Mouse (Mus musculus) liver, embryonic 14.5 days (tissue): Measurements from ENCODE around the gene Lrp8. TPM values are rescaled to one million over a fixed set of nuclear protein-coding genes. Genes with fewer than 3 reads are reported as not detected.
A peak's percentile ranks its signal among the peaks of the same experiment; 100 is the strongest.

Experiments used
- ATAC-seq: fragments of 200-750 bp; cut with Nextera tagmentation; 2 replicates; pipeline ENCODE4 v1.8.0; 2017; ENCODE audit warnings: moderate number of reproducible peaks, mild to moderate bottlenecking, moderate library complexity; ENCODE audit not compliant: insufficient read depth
- DNase-seq, 3 experiments: peaks; one replicate each; pipeline ENCODE4 v3.0.0-alpha.2; 2012 to 2013; ENCODE audit warnings: low read depth in 3 of 3, low spot score in 3 of 3
- H3K27ac ChIP-seq: fragments of 300-500 bp; sonication (generic); 2 replicates; pipeline ENCODE4 v1.5.1; 2014; ENCODE audit warnings: moderate library complexity, mild to moderate bottlenecking, control low read depth, inconsistent platforms
- H3K27me3 ChIP-seq: fragments of 300-500 bp; sonication (generic); 2 replicates; pipeline ENCODE4 v1.6.1; 2014; ENCODE audit warnings: mild to moderate bottlenecking, low read length, moderate library complexity; ENCODE audit not compliant: control insufficient read depth, insufficient read depth
- H3K36me3 ChIP-seq: fragments of 300-500 bp; sonication (generic); replicated peaks from 2 replicates; pipeline ENCODE4 v1.6.1; 2014; ENCODE audit warnings: low read depth; ENCODE audit not compliant: control insufficient read depth, insufficient read depth
- H3K4me1 ChIP-seq, 2 experiments: fragments of 200-500 bp in 1 of 2; fragments of 300-500 bp in 1 of 2; sonication (generic) in 1 of 2; replicated peaks; 2 replicates each; pipeline ENCODE4 v1.6.1; 2012 to 2014; ENCODE audit warnings: antibody characterized with exemption in 1 of 2, inconsistent platforms in 1 of 2, low read length in 1 of 2; ENCODE audit not compliant: control insufficient read depth in 2 of 2, insufficient read depth in 2 of 2
- H3K4me2 ChIP-seq: fragments of 300-500 bp; sonication (generic); 2 replicates; pipeline ENCODE4 v1.6.1; 2014; ENCODE audit warnings: low read depth, mild to moderate bottlenecking, control low read depth, moderate library complexity
- H3K4me3 ChIP-seq, 2 experiments: fragments of 200-500 bp in 1 of 2; fragments of 300-500 bp in 1 of 2; sonication (generic) in 1 of 2; 2 replicates each; pipeline ENCODE4 v1.5.1; 2012 to 2014; ENCODE audit warnings: low read depth in 2 of 2, low read length in 2 of 2, mild to moderate bottlenecking in 2 of 2, control low read depth in 1 of 2, inconsistent platforms in 1 of 2, moderate library complexity in 1 of 2; ENCODE audit not compliant: insufficient read depth in 1 of 2
- H3K9ac ChIP-seq: fragments of 300-500 bp; sonication (generic); replicated peaks from 2 replicates; pipeline ENCODE4 v1.6.1; 2014; ENCODE audit warnings: mild to moderate bottlenecking, control low read depth, moderate library complexity
- H3K9me3 ChIP-seq: fragments of 300-500 bp; sonication (generic); 2 replicates; pipeline ENCODE4 v1.6.1; 2016; ENCODE audit warnings: low read length, mixed read lengths; ENCODE audit not compliant: control insufficient read depth
- CTCF ChIP-seq: IDR thresholded peaks from 2 replicates; pipeline ENCODE4 v1.5.1; 2016; ENCODE audit warnings: antibody characterized with exemption, low read depth, control low read depth
- EP300 ChIP-seq: IDR thresholded peaks from 2 replicates; pipeline ENCODE4 v1.6.1; 2016; ENCODE audit warnings: antibody characterized with exemption, low read depth
- WGBS: fragments of 180-500 bp; shearing (Covaris S2); extraction: QIAGEN DNeasy Blood & Tissue Kit; methylation state at CpG from one replicate; pipeline ENCODE4 v1.1.7; 2014; ENCODE audit not compliant: insufficient replicate concordance; 5-methylcytosine and 5-hydroxymethylcytosine counted together
- polyA plus RNA-seq, 2 experiments: library from polyadenylated mRNA; depleted of rRNA in 1 of 2; stranded (reverse) in 1 of 2; unstranded in 1 of 2; fragments of >200 nt; fragmentation: Nextera tagmentation in 1 of 2; extraction: Ambion mirVana in 1 of 2; gene quantifications; 2 replicates each; pipeline versions ENCODE4 v1.2.1 to v1.2.3; 2012 to 2014

Lrp8 gene
- polyA plus RNA-seq, 2 experiments, result 1.8 to 4.3 TPM

DNA sequence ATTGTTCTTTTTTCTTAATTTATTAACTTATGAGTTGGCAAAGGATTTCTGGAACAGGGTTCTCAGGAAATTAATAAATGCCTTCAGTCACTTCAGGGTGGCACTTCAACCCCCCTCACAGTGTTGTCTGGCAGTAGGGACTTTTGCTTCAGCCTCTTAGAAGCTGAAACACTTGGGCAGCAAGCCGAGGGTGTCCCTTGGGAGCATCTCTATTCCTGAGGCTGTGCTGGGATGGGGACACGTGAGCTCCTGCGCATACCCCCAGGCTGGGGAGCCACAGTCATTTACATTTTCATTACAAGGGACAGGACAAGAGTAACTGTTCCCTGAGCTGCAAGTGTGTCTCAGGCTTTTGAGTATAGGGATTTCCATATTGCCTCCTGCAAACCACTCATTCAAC lies 35.8 kb downstream of the Lrp8 start:
- H3K4me1 ChIP-seq, result no peaks in the 10 kb centered on the region
- ATAC-seq (no peak), DNase-seq (no peak)
- TF ChIP-seq CTCF (no peak), EP300 (no peak)
- no peaks in the 10 kb centered on the region for H3K9me3 ChIP-seq
- no peaks in the 10 kb centered on the region for H3K36me3 ChIP-seq
- no peaks in the 10 kb centered on the region for H3K27me3 ChIP-seq
- no peak overlapping the region for H3K27ac ChIP-seq
- WGBS, result 82% methylated on average over 3 of the region's 3 CpGs
- no peak overlapping the region for H3K4me3 ChIP-seq
- H3K9ac ChIP-seq, result no peak overlapping the region
- H3K4me2 ChIP-seq, result no peak overlapping the region

DNA sequence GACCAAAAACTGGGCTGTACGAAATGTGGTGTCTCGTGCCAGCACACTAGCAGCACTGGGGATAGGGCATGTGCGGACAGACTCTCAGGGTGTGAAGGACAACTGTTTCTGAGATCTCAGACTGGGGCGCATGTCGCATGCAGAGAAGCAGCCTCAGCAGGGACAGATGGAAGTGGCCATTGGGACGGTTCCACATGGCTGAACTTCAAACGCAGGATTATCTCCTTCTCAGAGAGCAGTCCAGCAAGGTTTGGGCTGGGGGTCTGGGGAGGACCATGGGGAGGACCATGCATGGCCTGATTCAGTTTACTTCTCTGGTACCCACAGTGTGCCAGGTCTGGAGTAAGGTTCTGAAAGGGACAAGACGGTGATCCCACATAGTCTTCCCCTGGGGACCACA lies 41.6 kb downstream of the Lrp8 start:
- ATAC-seq (no peak), DNase-seq (no peak)
- no peaks in the 10 kb centered on the region for H3K36me3 ChIP-seq
- no peak overlapping the region for H3K4me3 ChIP-seq
- H3K9ac ChIP-seq, result no peak overlapping the region
- TF ChIP-seq CTCF (no peak), EP300 (no peak)
- no peak overlapping the region for H3K4me2 ChIP-seq
- 86% methylated on average over 8 of the region's 8 CpGs for WGBS
- H3K9me3 ChIP-seq, result no peaks in the 10 kb centered on the region
- H3K27ac ChIP-seq, result no peak overlapping the region
- no peaks in the 10 kb centered on the region for H3K27me3 ChIP-seq
- H3K4me1 ChIP-seq, result no peaks in the 10 kb centered on the region

DNA sequence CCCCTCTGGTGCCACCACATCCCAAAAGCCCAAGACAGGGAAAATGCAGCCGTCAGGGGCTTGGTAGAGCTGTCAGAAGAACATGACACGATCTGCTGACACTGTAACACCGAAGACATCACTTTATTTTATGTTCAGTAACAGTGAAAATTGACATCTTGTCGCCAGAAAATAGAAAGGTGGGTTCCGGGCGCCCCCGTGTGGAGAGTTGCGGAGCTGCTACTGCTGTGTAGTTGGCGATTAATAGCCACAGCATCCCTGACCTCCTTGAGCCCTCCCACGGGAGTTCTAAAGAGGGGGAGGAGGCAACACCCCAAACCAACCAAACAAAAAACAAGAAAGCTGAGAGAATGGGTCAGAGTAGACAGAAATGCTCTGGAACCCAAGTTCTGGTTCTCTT lies 42.9 kb downstream of the Lrp8 start:
- Histone ChIP-seq H3K9me3 (no peaks in the 10 kb centered on the region), H3K27ac (no peak overlapping the region), H3K36me3 (no peaks in the 10 kb centered on the region), H3K9ac (no peak overlapping the region), H3K4me2 (no peak overlapping the region), H3K4me3 (no peak overlapping the region), H3K4me1 (no peaks in the 10 kb centered on the region), H3K27me3 (no peaks in the 10 kb centered on the region)
- DNase-seq (peak in 2 of 3 experiments; percentile 19 to 26), ATAC-seq (no peak)
- TF ChIP-seq CTCF (peak; percentile 94), EP300 (no peak)
- 4% methylated on average over 10 of the region's 10 CpGs for WGBS

DNA sequence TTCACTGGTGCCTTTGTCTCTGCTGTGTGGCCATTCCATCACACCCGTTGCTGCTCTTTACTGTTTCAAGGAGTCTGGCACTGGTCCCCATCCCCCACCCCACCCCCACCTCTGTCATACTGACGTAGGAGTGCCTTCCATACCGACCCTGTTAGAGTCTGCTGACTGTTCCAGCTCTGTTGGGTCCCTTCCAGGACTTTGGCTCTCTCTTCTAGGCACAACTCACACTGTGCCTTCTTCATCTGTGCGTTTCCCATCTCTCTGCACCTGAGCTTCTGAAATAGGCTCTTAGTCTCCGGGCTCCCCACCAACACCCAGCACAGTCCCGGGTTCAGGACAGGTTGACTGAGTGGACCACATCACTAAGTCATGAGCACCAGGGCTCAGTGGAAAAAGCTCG lies 44.7 kb downstream of the Lrp8 start:
- TF ChIP-seq CTCF, result no peak
- TF ChIP-seq EP300, result no peak
- no peaks in the 10 kb centered on the region for H3K36me3 ChIP-seq
- no peak overlapping the region for H3K9ac ChIP-seq
- H3K4me3 ChIP-seq, result no peak overlapping the region
- DNase-seq (no peak), ATAC-seq (no peak)
- H3K4me2 ChIP-seq, result no peak overlapping the region
- H3K9me3 ChIP-seq, result no peaks in the 10 kb centered on the region
- H3K27ac ChIP-seq, result no peak overlapping the region
- 70% methylated on average over 7 of the region's 7 CpGs for WGBS
- no peaks in the 10 kb centered on the region for H3K27me3 ChIP-seq
- no peaks in the 10 kb centered on the region for H3K4me1 ChIP-seq

GRCm38 (mm10) chr4:107848546-107848945 lies 46.5 kb downstream of the Lrp8 start:
- Histone ChIP-seq H3K9ac (no peak overlapping the region), H3K4me2 (no peak overlapping the region), H3K4me3 (no peak overlapping the region), H3K27me3 (no peaks in the 10 kb centered on the region), H3K9me3 (no peaks in the 10 kb centered on the region), H3K27ac (no peak overlapping the region), H3K36me3 (no peaks in the 10 kb centered on the region), H3K4me1 (no peaks in the 10 kb centered on the region)
- 74% methylated on average over 5 of the region's 5 CpGs for WGBS
- no peak for DNase-seq
- ATAC-seq, result no peak
- TF ChIP-seq CTCF, result no peak
- no peak for TF ChIP-seq EP300

DNA sequence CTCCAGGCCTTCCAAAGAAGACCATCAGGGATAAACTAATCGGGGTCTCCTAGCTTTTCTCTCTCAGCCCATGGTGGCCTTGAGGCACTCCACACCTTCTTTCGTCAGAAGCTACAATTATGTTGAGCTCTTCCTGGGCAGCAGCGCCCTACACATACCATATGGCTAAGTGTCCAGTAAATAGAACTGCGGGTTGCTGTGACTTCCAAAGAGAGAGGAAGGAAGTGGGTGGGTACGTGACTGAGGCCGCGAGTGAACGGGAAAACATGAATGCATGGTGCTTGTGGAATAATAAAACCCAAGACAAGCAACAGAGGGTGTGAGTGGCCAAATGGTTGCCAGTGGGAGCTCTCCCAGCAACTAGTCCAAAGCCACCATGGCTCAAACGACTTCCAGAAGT lies 47.6 kb downstream of the Lrp8 start:
- no peak overlapping the region for H3K4me3 ChIP-seq
- ATAC-seq (no peak), DNase-seq (no peak)
- H3K27ac ChIP-seq, result no peak overlapping the region
- no peaks in the 10 kb centered on the region for H3K9me3 ChIP-seq
- H3K4me2 ChIP-seq, result no peak overlapping the region
- no peaks in the 10 kb centered on the region for H3K36me3 ChIP-seq
- no peaks in the 10 kb centered on the region for H3K4me1 ChIP-seq
- 51% methylated on average over 9 of the region's 9 CpGs for WGBS
- no peak overlapping the region for H3K9ac ChIP-seq
- TF ChIP-seq CTCF (no peak), EP300 (no peak)
- H3K27me3 ChIP-seq, result no peaks in the 10 kb centered on the region
